Mouse (Mus musculus) neural tube, embryonic 14.5 days (tissue): ENCODE results near the gene 5430427O19Rik. TPM values are rescaled to one million over a fixed set of nuclear protein-coding genes. Genes with fewer than 3 reads are reported as not detected.

Source experiments
- ATAC-seq: fragments of 200-750 bp; cut with Nextera tagmentation; 2 replicates; pipeline ENCODE4 v1.8.0; 2017; ENCODE audit warnings: low read depth, mild to moderate bottlenecking, moderate TSS enrichment, moderate library complexity
- H3K27ac ChIP-seq: fragments of 300-500 bp; sonication (generic); 2 replicates; pipeline ENCODE4 v1.5.1; 2014; ENCODE audit warnings: low read depth, mild to moderate bottlenecking, control low read depth, low read length, moderate library complexity, mixed read lengths
- H3K27me3 ChIP-seq: fragments of 300-500 bp; sonication (generic); 2 replicates; pipeline ENCODE4 v1.6.1; 2014; ENCODE audit warnings: low read length; ENCODE audit not compliant: control insufficient read depth, insufficient read depth
- H3K36me3 ChIP-seq: fragments of 300-500 bp; sonication (generic); 2 replicates; pipeline ENCODE4 v1.6.1; 2014; ENCODE audit warnings: low read length, mixed read lengths; ENCODE audit not compliant: control insufficient read depth, insufficient read depth
- H3K4me1 ChIP-seq: fragments of 300-500 bp; sonication (generic); 2 replicates; pipeline ENCODE4 v1.6.1; 2014; ENCODE audit warnings: low read length; ENCODE audit not compliant: control insufficient read depth, insufficient read depth
- H3K4me2 ChIP-seq: fragments of 300-500 bp; sonication (generic); 2 replicates; pipeline ENCODE4 v1.6.1; 2014; ENCODE audit warnings: mild to moderate bottlenecking, low read depth, low read length, control low read depth
- H3K4me3 ChIP-seq: fragments of 300-500 bp; sonication (generic); 2 replicates; pipeline ENCODE4 v1.5.1; 2014; ENCODE audit warnings: low read depth, low read length, control low read depth, mixed read lengths
- H3K9ac ChIP-seq: fragments of 300-500 bp; sonication (generic); replicated peaks from 2 replicates; pipeline ENCODE4 v1.6.1; 2014; ENCODE audit warnings: low read depth, mild to moderate bottlenecking, control low read depth, low read length, mixed read lengths
- H3K9me3 ChIP-seq: fragments of 300-500 bp; sonication (generic); 2 replicates; pipeline ENCODE4 v1.6.1; 2016; ENCODE audit warnings: low read length; ENCODE audit not compliant: control insufficient read depth
- WGBS: fragments of 180-500 bp; shearing (Covaris S2); extraction: QIAGEN DNeasy Blood & Tissue Kit; methylation state at CpG from one replicate; pipeline ENCODE4 v1.1.7; 2014; 5-methylcytosine and 5-hydroxymethylcytosine counted together
- polyA plus RNA-seq: library from polyadenylated mRNA; unstranded; fragments of >200 nt; fragmentation: Nextera tagmentation; extraction: Ambion mirVana; gene quantifications from 2 replicates; pipeline ENCODE4 v1.2.1, GENCODE M21; 2014

5430427O19Rik gene
- polyA plus RNA-seq, 1 experiment from 2014 or later, result not detected

GRCm38 (mm10) chrX:85875951-85876350, 5.8 kb downstream of the 5430427O19Rik start:
- no peak for ATAC-seq
- no peaks in the 10 kb centered on the region for H3K9me3 ChIP-seq

DNA sequence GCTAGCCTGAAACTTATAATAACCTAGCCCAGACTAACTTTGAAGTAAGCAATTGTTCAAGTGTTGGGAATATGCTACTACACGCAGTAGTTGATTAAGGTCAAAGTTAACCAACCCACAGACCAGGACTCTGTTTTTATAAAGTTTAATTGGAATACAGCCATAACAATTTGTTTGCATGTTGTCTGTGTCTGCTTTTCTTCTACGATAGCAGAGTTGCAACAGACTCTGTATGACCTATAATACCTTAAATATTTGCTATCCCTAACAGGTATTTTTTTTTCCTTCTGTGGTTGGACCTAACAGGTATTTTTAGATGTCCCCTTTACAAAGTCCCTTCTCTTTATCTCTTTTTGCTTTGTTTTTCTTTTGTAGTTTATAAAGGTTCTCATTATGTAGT, 7.6 kb downstream of the 5430427O19Rik start:
- no peaks in the 10 kb centered on the region for H3K9me3 ChIP-seq
- H3K27me3 ChIP-seq, result no peaks in the 10 kb centered on the region
- no peak for ATAC-seq
- no peak overlapping the region for H3K9ac ChIP-seq
- no peak overlapping the region for H3K4me3 ChIP-seq
- WGBS, result 76% methylated on average over 2 of the region's 2 CpGs
- no peaks in the 10 kb centered on the region for H3K36me3 ChIP-seq
- H3K4me1 ChIP-seq, result no peaks in the 10 kb centered on the region
- no peak overlapping the region for H3K27ac ChIP-seq
- no peak overlapping the region for H3K4me2 ChIP-seq

More at GRCm38 (mm10) chrX:85875951-85876350, 5.8 kb downstream of the 5430427O19Rik start:
- H3K27ac ChIP-seq, result no peak overlapping the region
- no peak overlapping the region for H3K9ac ChIP-seq
- no peaks in the 10 kb centered on the region for H3K36me3 ChIP-seq
- no peak overlapping the region for H3K4me2 ChIP-seq
- no peaks in the 10 kb centered on the region for H3K27me3 ChIP-seq
- no peaks in the 10 kb centered on the region for H3K4me1 ChIP-seq
- H3K4me3 ChIP-seq, result no peak overlapping the region

GRCm38 (mm10) chrX:85878293-85878692, 8.1 kb downstream of the 5430427O19Rik start:
- Histone ChIP-seq H3K9ac (no peak overlapping the region), H3K36me3 (no peaks in the 10 kb centered on the region), H3K4me2 (no peak overlapping the region), H3K4me1 (no peaks in the 10 kb centered on the region), H3K27me3 (no peaks in the 10 kb centered on the region), H3K9me3 (no peaks in the 10 kb centered on the region), H3K27ac (no peak overlapping the region), H3K4me3 (no peak overlapping the region)
- no peak for ATAC-seq

- Histone ChIP-seq H3K9me3 (no peaks in the 10 kb centered on the region), H3K9ac (no peak overlapping the region), H3K36me3 (no peaks in the 10 kb centered on the region), H3K4me2 (no peak overlapping the region), H3K27me3 (no peaks in the 10 kb centered on the region), H3K4me3 (no peak overlapping the region), H3K4me1 (no peaks in the 10 kb centered on the region), H3K27ac (no peak overlapping the region)
- ATAC-seq, result no peak
- whole genome bisulfite sequencing, result 61% methylated on average over 7 of the region's 7 CpGs
Measured at GRCm38 (mm10) chrX:85879198-85879977, 9.2 kb downstream of the 5430427O19Rik start.

- H3K9me3 ChIP-seq, result no peaks in the 10 kb centered on the region
- no peak overlapping the region for H3K27ac ChIP-seq
- no peaks in the 10 kb centered on the region for H3K4me1 ChIP-seq
- H3K4me2 ChIP-seq, result no peak overlapping the region
- H3K36me3 ChIP-seq, result no peaks in the 10 kb centered on the region
- ATAC-seq, result no peak
- H3K4me3 ChIP-seq, result no peak overlapping the region
- WGBS, result 56% methylated on average over 5 of the region's 5 CpGs
- no peaks in the 10 kb centered on the region for H3K27me3 ChIP-seq
- no peak overlapping the region for H3K9ac ChIP-seq
Measured at GRCm38 (mm10) chrX:85886651-85887050, 16.5 kb downstream of the 5430427O19Rik start.

DNA sequence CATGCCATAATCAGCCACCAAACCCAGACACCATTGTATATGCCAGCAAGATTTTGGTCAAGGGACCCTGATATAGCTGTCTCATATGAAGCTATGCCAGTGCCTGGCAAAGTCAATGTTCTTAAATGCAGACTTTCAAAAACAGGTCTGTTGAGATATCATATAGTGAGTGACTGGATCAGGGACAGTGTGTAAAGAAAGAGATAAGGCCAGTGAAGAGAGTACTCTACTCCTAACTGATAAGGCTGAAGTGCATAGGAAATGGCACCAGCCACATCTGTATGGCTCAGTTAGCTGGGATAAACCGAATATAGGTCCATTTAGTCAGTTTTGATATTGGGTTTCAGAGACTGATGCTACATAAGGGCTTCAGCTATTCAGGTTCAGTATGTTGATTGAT, 31.0 kb downstream of the 5430427O19Rik start:
- Histone ChIP-seq H3K9me3 (no peaks in the 10 kb centered on the region), H3K27me3 (no peaks in the 10 kb centered on the region), H3K4me2 (no peak overlapping the region), H3K36me3 (no peaks in the 10 kb centered on the region), H3K4me1 (no peaks in the 10 kb centered on the region), H3K9ac (no peak overlapping the region), H3K27ac (no peak overlapping the region), H3K4me3 (no peak overlapping the region)
- WGBS, result 72% methylated on average over 1 of the region's 1 CpGs
- no peak for ATAC-seq

DNA sequence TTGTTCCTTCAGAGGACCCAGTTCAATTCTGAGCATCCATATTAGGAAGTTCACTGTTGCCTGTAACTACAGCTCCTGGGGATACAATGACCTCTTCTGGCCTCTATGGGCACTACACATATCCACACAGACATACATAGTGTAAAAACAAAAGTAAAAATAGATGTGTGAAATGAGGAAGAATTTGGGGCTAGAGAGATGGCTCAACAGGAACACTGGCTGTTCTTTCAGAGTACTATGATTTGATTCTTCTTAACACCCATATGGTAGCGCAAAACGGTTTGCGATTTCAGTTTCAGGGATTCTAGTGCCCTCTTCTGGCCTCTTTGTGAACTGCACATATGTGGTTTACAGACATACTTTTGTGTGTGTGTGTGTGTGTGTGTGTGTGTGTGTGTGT, 48.9 kb downstream of the 5430427O19Rik start:
- Histone ChIP-seq H3K4me2 (no peak overlapping the region), H3K27me3 (no peaks in the 10 kb centered on the region), H3K9me3 (no peaks in the 10 kb centered on the region), H3K9ac (no peak overlapping the region), H3K36me3 (no peaks in the 10 kb centered on the region), H3K4me1 (no peaks in the 10 kb centered on the region), H3K27ac (no peak overlapping the region), H3K4me3 (no peak overlapping the region)
- ATAC-seq, result no peak
- 49% methylated on average over 3 of the region's 3 CpGs for WGBS

- Histone ChIP-seq H3K36me3 (no peaks in the 10 kb centered on the region), H3K9me3 (no peaks in the 10 kb centered on the region), H3K27ac (no peak overlapping the region), H3K27me3 (no peaks in the 10 kb centered on the region), H3K4me2 (no peak overlapping the region), H3K4me3 (no peak overlapping the region), H3K9ac (no peak overlapping the region), H3K4me1 (no peaks in the 10 kb centered on the region)
- 6% methylated on average over 2 of the region's 2 CpGs for WGBS
- ATAC-seq, result no peak
Measured at GRCm38 (mm10) chrX:85932991-85933390, 62.8 kb downstream of the 5430427O19Rik start.
